ENCODE assay signal across 22 mouse cellular contexts in genomic region chr3:115652236-115652635, GRCm38 (mm10).
"Had no signal": no experiment of that assay in that cellular context is flagged by ENCODE, and none has a peak within 500 bp of the region (broad histone marks: within the 10 kb centered on the region; RNA-seq: fewer than 3 reads in every experiment).

No protein-coding gene starts in this region.

- H3K9me3 ChIP-seq: lung, embryonic 15.5 days; megakaryocyte, embryonic 14.5 days; neural tube, embryonic 12.5 days; neural tube, embryonic 15.5 days; stomach, embryonic 15.5 days had no signal

- H3K27ac ChIP-seq: kidney, postnatal 0 days; layer of hippocampus, adult 2 months; left cerebral cortex, adult 2 months; liver, embryonic 14.5 days; lung, embryonic 15.5 days; macrophage; neural tube, embryonic 12.5 days; neural tube, embryonic 15.5 days; stomach, embryonic 15.5 days had no signal

- DNase-seq: kidney, adult 18-20 months; kidney, postnatal 25 days; layer of hippocampus, adult 9-11 months; layer of hippocampus, postnatal 36 days; lung, adult 18-20 months; lung, postnatal 14 days; midbrain, embryonic 14.5 days; right cerebral cortex, adult 18-20 months; right cerebral cortex, postnatal 14 days; spleen, adult 18-20 months; thymus, postnatal 25 days had no signal

- H3K27me3 ChIP-seq: lung, embryonic 15.5 days; megakaryocyte, embryonic 14.5 days; neural tube, embryonic 12.5 days; neural tube, embryonic 15.5 days; stomach, embryonic 15.5 days had no signal

- H3K4me3 ChIP-seq: layer of hippocampus, adult 2 months; left cerebral cortex, adult 2 months; lung, embryonic 15.5 days; megakaryocyte, embryonic 14.5 days; neural tube, embryonic 12.5 days; neural tube, embryonic 15.5 days; stomach, embryonic 15.5 days had no signal

- H3K4me2 ChIP-seq: lung, embryonic 15.5 days; midbrain, embryonic 11.5 days; neural tube, embryonic 12.5 days; neural tube, embryonic 15.5 days; stomach, embryonic 15.5 days had no signal

- H3K4me1 ChIP-seq: lung, embryonic 15.5 days; neural tube, embryonic 12.5 days; neural tube, embryonic 15.5 days; stomach, embryonic 15.5 days had no signal

- H3K36me3 ChIP-seq: lung, embryonic 15.5 days; neural tube, embryonic 12.5 days; neural tube, embryonic 15.5 days; stomach, embryonic 15.5 days had no signal

- H3K9ac ChIP-seq: liver, embryonic 14.5 days; lung, embryonic 15.5 days; neural tube, embryonic 12.5 days; neural tube, embryonic 15.5 days; stomach, embryonic 15.5 days had no signal
